Mouse (Mus musculus) liver, adult 2 months (tissue): ENCODE results near the gene Tubgcp4.

Experiments
- CTCF ChIP-seq: fragments of 200-500 bp; IDR thresholded peaks from 2 replicates; pipeline ENCODE4 v1.5.1; 2011; ENCODE audit warnings: low read depth, low read length, control low read depth
- POLR2A ChIP-seq: fragments of 200-500 bp; IDR thresholded peaks from 2 replicates; pipeline ENCODE4 v1.6.1; 2011; ENCODE audit warnings: low read length, control low read depth; ENCODE audit not compliant: insufficient read depth; ENCODE audit errors: extremely low read depth

- TF ChIP-seq POLR2A (no peak), CTCF (no peak)
These were observed 42.9 kb upstream of the Tubgcp4 start for GRCm38 (mm10) chr2:121127536-121127935.
